Mouse (Mus musculus) hindbrain, embryonic 16.5 days (tissue): ENCODE measurements around the gene Olfr1293-ps. TPM values are rescaled to one million over a fixed set of nuclear protein-coding genes. Genes with fewer than 3 reads are reported as not detected.

Experiments used
- ATAC-seq: fragments of 200-750 bp; cut with Nextera tagmentation; 2 replicates; pipeline ENCODE4 v1.8.0; 2017; ENCODE audit warnings: moderate TSS enrichment, moderate library complexity
- H3K27ac ChIP-seq: fragments of 300-500 bp; sonication (generic); 2 replicates; pipeline ENCODE4 v1.5.1; 2014; ENCODE audit warnings: low read depth, mild to moderate bottlenecking, control low read depth, low read length, moderate library complexity
- H3K27me3 ChIP-seq: fragments of 300-500 bp; sonication (generic); replicated peaks from 2 replicates; pipeline ENCODE4 v1.6.1; 2014; ENCODE audit warnings: low read length; ENCODE audit not compliant: control insufficient read depth, insufficient read depth
- H3K36me3 ChIP-seq: fragments of 300-500 bp; sonication (generic); 2 replicates; pipeline ENCODE4 v1.6.1; 2014; ENCODE audit warnings: mild to moderate bottlenecking, low read length, moderate library complexity, mixed read lengths; ENCODE audit not compliant: control insufficient read depth, insufficient read depth
- H3K4me1 ChIP-seq: fragments of 300-500 bp; sonication (generic); 2 replicates; pipeline ENCODE4 v1.6.1; 2014; ENCODE audit warnings: low read depth, low read length; ENCODE audit not compliant: control insufficient read depth, insufficient read depth
- H3K4me2 ChIP-seq: fragments of 300-500 bp; sonication (generic); 2 replicates; pipeline ENCODE4 v1.6.1; 2014; ENCODE audit warnings: mild to moderate bottlenecking, low read length, control low read depth, moderate library complexity
- H3K4me3 ChIP-seq: fragments of 300-500 bp; sonication (generic); 2 replicates; pipeline ENCODE4 v1.5.1; 2014; ENCODE audit warnings: mild to moderate bottlenecking, low read length, control low read depth, moderate library complexity
- H3K9ac ChIP-seq: fragments of 300-500 bp; sonication (generic); 2 replicates; pipeline ENCODE4 v1.6.1; 2014; ENCODE audit warnings: low read depth, mild to moderate bottlenecking, control low read depth, low read length, moderate library complexity
- H3K9me3 ChIP-seq: fragments of 300-500 bp; sonication (generic); 2 replicates; pipeline ENCODE4 v1.6.1; 2014; ENCODE audit warnings: mild to moderate bottlenecking, low read length, moderate library complexity; ENCODE audit not compliant: control insufficient read depth
- WGBS: fragments of 180-500 bp; shearing (Covaris S2); extraction: QIAGEN DNeasy Blood & Tissue Kit; methylation state at CpG from one replicate; pipeline ENCODE4 v1.1.7; 2014; 5-methylcytosine and 5-hydroxymethylcytosine counted together
- polyA plus RNA-seq: library from polyadenylated mRNA; unstranded; fragments of >200 nt; fragmentation: Nextera tagmentation; extraction: Ambion mirVana; gene quantifications from 2 replicates; pipeline ENCODE4 v1.2.1, GENCODE M21; 2015

Gene Olfr1293-ps
- not detected in 2 replicates for polyA plus RNA-seq

- no peak for ATAC-seq
- no peak within 1 kb of the TSS for H3K9ac ChIP-seq
- H3K4me1 ChIP-seq, result no peaks in the 10 kb centered on the region
- H3K4me3 ChIP-seq, result no peak within 1 kb of the TSS
- H3K36me3 ChIP-seq, result no peaks in the 10 kb centered on the region
- H3K9me3 ChIP-seq, result no peaks in the 10 kb centered on the region
- H3K27me3 ChIP-seq, result no peaks in the 10 kb centered on the region
- H3K27ac ChIP-seq, result no peak within 1 kb of the TSS
- 91% methylated on average over 1 of the region's 1 CpGs for WGBS
- H3K4me2 ChIP-seq, result no peak within 1 kb of the TSS
These were observed at the start of gene Olfr1293-ps for GRCm38 (mm10) chr2:111524903-111525302. TSS of gene Olfr1293-ps (plus strand) at chr2:111525203.

GRCm38 (mm10) chr2:111480519-111480918 lies 44.5 kb upstream of the Olfr1293-ps start, which contains the start of gene Olfr1289:
TSS of gene Olfr1289 (plus strand) at chr2:111480819.
- H3K27me3 ChIP-seq, result no peaks in the 10 kb centered on the region
- H3K9ac ChIP-seq, result no peak within 1 kb of the TSS
- H3K4me1 ChIP-seq, result no peaks in the 10 kb centered on the region
- no peaks in the 10 kb centered on the region for H3K36me3 ChIP-seq
- no peak for ATAC-seq
- H3K9me3 ChIP-seq, result no peaks in the 10 kb centered on the region
- H3K4me3 ChIP-seq, result no peak within 1 kb of the TSS
- no peak within 1 kb of the TSS for H3K4me2 ChIP-seq
- no peak within 1 kb of the TSS for H3K27ac ChIP-seq
- WGBS, result 59% methylated on average over 1 of the region's 1 CpGs

GRCm38 (mm10) chr2:111493729-111494128 lies 31.3 kb upstream of the Olfr1293-ps start, which contains the start of gene Olfr1290:
TSS of gene Olfr1290 (minus strand) at chr2:111493829.
- Histone ChIP-seq H3K4me1 (no peaks in the 10 kb centered on the region), H3K9ac (no peak within 1 kb of the TSS), H3K27me3 (no peaks in the 10 kb centered on the region), H3K4me2 (no peak within 1 kb of the TSS), H3K36me3 (no peaks in the 10 kb centered on the region), H3K9me3 (no peaks in the 10 kb centered on the region), H3K4me3 (no peak within 1 kb of the TSS), H3K27ac (no peak within 1 kb of the TSS)
- ATAC-seq, result no peak
- 79% methylated on average over 5 of the region's 5 CpGs for WGBS

GRCm38 (mm10) chr2:111496880-111497279 lies 28.1 kb upstream of the Olfr1293-ps start, which contains the start of gene Olfr1291-ps1:
TSS of gene Olfr1291-ps1 (plus strand) at chr2:111497180.
- H3K4me2 ChIP-seq, result no peak within 1 kb of the TSS
- H3K27me3 ChIP-seq, result no peaks in the 10 kb centered on the region
- WGBS, result 91% methylated on average over 3 of the region's 3 CpGs
- no peaks in the 10 kb centered on the region for H3K9me3 ChIP-seq
- H3K4me1 ChIP-seq, result no peaks in the 10 kb centered on the region
- H3K27ac ChIP-seq, result no peak within 1 kb of the TSS
- ATAC-seq, result no peak
- no peak within 1 kb of the TSS for H3K9ac ChIP-seq
- H3K4me3 ChIP-seq, result no peak within 1 kb of the TSS
- no peaks in the 10 kb centered on the region for H3K36me3 ChIP-seq

GRCm38 (mm10) chr2:111517451-111517850 lies 7.6 kb upstream of the Olfr1293-ps start:
- no peak overlapping the region for H3K4me2 ChIP-seq
- H3K9me3 ChIP-seq, result peaks cover 4% of the 10 kb centered on the region; the same call in 1 of the 2 replicates
- H3K36me3 ChIP-seq, result no peaks in the 10 kb centered on the region
- H3K9ac ChIP-seq, result no peak overlapping the region
- H3K4me3 ChIP-seq, result no peak overlapping the region
- H3K27me3 ChIP-seq, result no peaks in the 10 kb centered on the region
- H3K4me1 ChIP-seq, result no peaks in the 10 kb centered on the region
- ATAC-seq, result no peak
- no peak overlapping the region for H3K27ac ChIP-seq
- WGBS, result 92% methylated on average over 10 of the region's 10 CpGs

GRCm38 (mm10) chr2:111540191-111540590 lies 15.2 kb downstream of the Olfr1293-ps start, which contains the start of gene Olfr1294:
TSS of gene Olfr1294 (minus strand) at chr2:111540291.
- 77% methylated on average over 1 of the region's 1 CpGs for WGBS
- no peak for ATAC-seq

GRCm38 (mm10) chr2:111569581-111569980 lies 44.6 kb downstream of the Olfr1293-ps start, which contains the start of gene Olfr1295:
TSS of gene Olfr1295 (minus strand) at chr2:111569681.
- H3K4me3 ChIP-seq, result no peak within 1 kb of the TSS
- no peaks in the 10 kb centered on the region for H3K27me3 ChIP-seq
- no peaks in the 10 kb centered on the region for H3K9me3 ChIP-seq
- H3K4me2 ChIP-seq, result no peak within 1 kb of the TSS
- H3K36me3 ChIP-seq, result no peaks in the 10 kb centered on the region
- H3K9ac ChIP-seq, result no peak within 1 kb of the TSS
- ATAC-seq, result no peak
- H3K4me1 ChIP-seq, result no peaks in the 10 kb centered on the region
- H3K27ac ChIP-seq, result no peak within 1 kb of the TSS

More at GRCm38 (mm10) chr2:111540191-111540590, 15.2 kb downstream of the Olfr1293-ps start, which contains the start of gene Olfr1294:
- Histone ChIP-seq H3K4me1 (no peaks in the 10 kb centered on the region), H3K4me2 (no peak within 1 kb of the TSS), H3K4me3 (no peak within 1 kb of the TSS), H3K36me3 (no peaks in the 10 kb centered on the region), H3K27me3 (no peaks in the 10 kb centered on the region), H3K9ac (no peak within 1 kb of the TSS), H3K9me3 (no peaks in the 10 kb centered on the region), H3K27ac (no peak within 1 kb of the TSS)

Other genes with a start within 250 kb of the Olfr1293-ps start
- not detected in 2 replicates for gene Olfr1278, start 235.1 kb upstream of the Olfr1293-ps start, polyA plus RNA-seq
- gene Olfr1279, start 224.6 kb upstream of the Olfr1293-ps start, polyA plus RNA-seq, result not detected in 2 replicates
- gene Olfr1280, start 211.2 kb upstream of the Olfr1293-ps start, polyA plus RNA-seq, result not detected in 2 replicates
- not detected in 2 replicates for gene Olfr1281, start 198.7 kb upstream of the Olfr1293-ps start, polyA plus RNA-seq
- not detected in 2 replicates for gene Olfr1282, start 189.1 kb upstream of the Olfr1293-ps start, polyA plus RNA-seq
- gene Olfr1283, start 158.4 kb upstream of the Olfr1293-ps start, polyA plus RNA-seq, result not detected in 2 replicates
- gene Olfr1284, start 149.7 kb upstream of the Olfr1293-ps start, polyA plus RNA-seq, result not detected in 2 replicates
- gene Olfr1286, start 102.1 kb upstream of the Olfr1293-ps start, polyA plus RNA-seq, result not detected in 2 replicates
- gene Olfr1287, start 76.1 kb upstream of the Olfr1293-ps start, polyA plus RNA-seq, result not detected in 2 replicates
- not detected in 2 replicates for gene Olfr1288, start 51.1 kb upstream of the Olfr1293-ps start, polyA plus RNA-seq
- gene Olfr1289, start 44.4 kb upstream of the Olfr1293-ps start, polyA plus RNA-seq, result not detected in 2 replicates
- not detected in 2 replicates for gene Olfr1290, start 31.4 kb upstream of the Olfr1293-ps start, polyA plus RNA-seq
- not detected in 2 replicates for gene Olfr1291-ps1, start 28.0 kb upstream of the Olfr1293-ps start, polyA plus RNA-seq
- not detected in 2 replicates for gene Olfr1294, start 15.1 kb downstream of the Olfr1293-ps start, polyA plus RNA-seq
- not detected in 2 replicates for gene Olfr1295, start 44.5 kb downstream of the Olfr1293-ps start, polyA plus RNA-seq
- gene Olfr1297, start 101.3 kb downstream of the Olfr1293-ps start, polyA plus RNA-seq, result not detected in 2 replicates
- not detected in 2 replicates for gene Olfr1298, start 124.0 kb downstream of the Olfr1293-ps start, polyA plus RNA-seq
- not detected in 2 replicates for gene Olfr1299, start 136.2 kb downstream of the Olfr1293-ps start, polyA plus RNA-seq
- gene Olfr1301, start 225.8 kb downstream of the Olfr1293-ps start, polyA plus RNA-seq, result not detected in 2 replicates